Mouse (Mus musculus) granulocyte monocyte progenitor cell, adult 5-6 weeks (primary cell): Measurements from ENCODE around the gene Metap2. TPM values are rescaled to one million over a fixed set of nuclear protein-coding genes. Genes with fewer than 3 reads are reported as not detected.

Experiments used
- ATAC-seq: replicated peaks from 2 replicates; pipeline ENCODE4 v1.8.0; 2016; ENCODE audit warnings: mild to moderate bottlenecking, moderate TSS enrichment, inconsistent platforms; ENCODE audit not compliant: poor library complexity, severe bottlenecking
- total RNA-seq, 2 experiments: library from RNA; stranded (forward) in 1 of 2; stranded (reverse) in 1 of 2; fragments of 200-712, 200-1000 nt in 1 of 2; fragments of >200 nt in 1 of 2; fragmentation: Nextera tagmentation in 1 of 2; gene quantifications; 2 replicates each; pipeline ENCODE4 v1.2.3; 2014 to 2017

Metap2 gene
- total RNA-seq (2014; fragmentation: Nextera tagmentation) (214 and 233 TPM in 2 replicates), total RNA-seq (2017) (337 and 338 TPM in 2 replicates)

DNA sequence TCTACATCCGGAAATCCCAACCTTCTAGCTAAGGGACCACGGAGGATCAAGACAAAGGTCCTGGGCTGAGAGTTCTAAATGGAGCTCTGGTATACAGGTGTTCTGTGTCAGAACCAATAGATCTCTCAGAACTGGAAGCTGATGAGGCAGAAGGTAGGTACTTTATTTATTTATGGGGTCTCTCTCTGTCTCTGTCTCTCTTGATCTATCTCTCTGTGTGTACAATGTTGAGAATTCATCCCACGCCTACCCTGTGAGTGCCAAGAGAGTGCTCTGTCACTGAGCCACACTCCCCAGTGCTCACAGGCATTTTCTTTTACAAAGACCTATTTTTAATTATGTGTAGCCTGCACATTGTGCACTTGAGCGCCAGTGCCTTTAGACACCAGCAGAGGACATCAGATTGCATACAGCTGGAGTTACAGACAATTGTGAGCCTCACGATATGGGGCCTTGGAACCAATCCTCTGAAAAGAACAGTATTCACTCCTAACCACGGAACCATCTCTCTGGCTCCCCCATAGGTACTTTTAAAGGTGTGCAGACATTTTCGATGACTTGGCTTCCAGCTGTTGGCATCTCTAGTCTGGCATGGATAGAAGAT lies at the start of gene Metap2:
Gene Metap2, minus strand, starts transcription at position 51 of the 604 bp plus-strand sequence.
- no peak for ATAC-seq

DNA sequence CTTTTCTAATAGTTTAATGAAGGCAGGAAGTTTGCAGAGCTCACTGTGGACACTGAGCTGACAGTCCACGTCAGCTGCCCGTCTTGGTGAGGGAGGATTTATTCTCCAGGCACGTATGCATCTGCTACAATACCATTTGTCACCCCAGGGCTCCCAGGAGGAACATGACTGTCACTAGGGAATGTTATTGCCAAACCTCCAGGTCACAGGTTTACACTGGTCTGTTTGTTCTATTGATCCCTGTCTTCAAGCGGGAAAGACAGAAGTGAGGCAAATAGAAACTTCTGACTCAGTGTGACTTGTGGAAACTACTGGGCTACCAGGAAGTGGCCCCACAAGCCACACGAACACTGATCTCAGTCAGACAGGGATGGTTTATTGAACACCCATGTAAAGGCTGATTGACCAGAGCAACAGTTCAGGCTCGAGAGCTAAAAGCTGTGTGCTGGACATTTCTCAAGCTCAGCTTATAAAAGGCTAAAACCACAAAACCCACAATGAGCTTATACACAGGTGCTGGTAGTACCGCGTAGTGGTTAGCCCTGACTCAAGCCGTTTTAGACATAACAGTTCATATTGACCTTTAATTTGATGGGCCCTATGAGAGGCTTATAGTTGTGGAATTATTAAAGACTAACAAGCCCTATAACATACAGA lies 49.1 kb upstream of the Metap2 start:
- peak; percentile 58 for ATAC-seq

DNA sequence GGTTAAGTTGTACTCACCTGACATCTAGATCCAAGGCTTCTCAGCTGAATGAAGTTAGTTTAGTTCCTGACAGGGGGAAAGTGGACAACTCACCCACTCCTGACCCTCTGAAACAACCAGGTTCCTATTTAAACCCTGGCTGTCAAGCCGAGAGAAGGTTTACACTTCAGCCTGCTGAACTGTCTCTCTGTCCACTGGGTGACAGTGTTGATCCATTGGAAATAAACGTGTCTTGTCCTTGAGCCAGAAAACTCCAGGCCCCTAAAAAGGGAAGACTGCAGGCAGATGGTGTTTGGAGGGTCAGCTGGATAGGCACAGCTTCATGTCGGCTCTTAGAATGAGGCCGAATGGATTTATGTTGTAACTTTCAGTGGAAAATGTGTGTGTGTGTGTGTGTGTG lies 48.5 kb upstream of the Metap2 start:
- ATAC-seq: peak; percentile 34

DNA sequence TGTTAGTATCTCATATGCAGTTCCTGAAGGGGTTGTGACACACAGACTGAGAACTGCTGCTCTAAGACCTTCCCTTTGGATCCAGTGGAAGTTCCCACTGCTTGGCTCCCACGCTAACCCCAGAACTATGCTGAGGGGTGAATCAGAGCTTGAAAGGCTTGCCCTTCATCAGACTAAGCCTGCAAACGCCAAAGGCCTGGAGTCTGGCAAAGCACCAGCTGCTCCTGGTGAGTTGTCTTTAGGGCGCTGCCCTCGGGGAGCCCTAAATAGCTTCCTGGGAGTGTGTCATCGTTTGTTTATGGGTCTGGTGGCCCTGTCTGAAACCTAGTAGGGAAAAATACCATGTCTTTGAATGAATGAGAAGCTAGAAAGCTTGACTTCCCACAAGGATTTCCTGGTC lies 47.3 kb upstream of the Metap2 start:
- ATAC-seq: no peak

DNA sequence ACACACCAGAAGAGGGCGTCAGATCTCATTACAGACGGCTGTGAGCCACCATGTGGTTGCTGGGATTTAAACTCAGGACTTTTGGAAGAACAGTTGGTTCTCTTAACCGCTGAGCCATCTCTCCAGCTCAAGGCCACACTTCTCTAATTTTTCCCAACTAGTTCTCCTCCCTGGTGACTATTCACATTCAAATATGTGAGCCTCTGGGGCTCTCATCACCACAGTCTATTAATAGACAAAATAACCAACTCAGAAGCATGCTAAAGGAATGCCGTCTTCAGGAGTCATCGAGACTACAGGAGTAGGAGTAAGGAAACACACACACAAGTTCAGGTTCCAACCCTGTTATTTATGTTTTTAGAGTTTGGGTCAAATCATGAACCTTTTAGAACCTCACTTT lies 43.4 kb upstream of the Metap2 start:
- no peak for ATAC-seq

DNA sequence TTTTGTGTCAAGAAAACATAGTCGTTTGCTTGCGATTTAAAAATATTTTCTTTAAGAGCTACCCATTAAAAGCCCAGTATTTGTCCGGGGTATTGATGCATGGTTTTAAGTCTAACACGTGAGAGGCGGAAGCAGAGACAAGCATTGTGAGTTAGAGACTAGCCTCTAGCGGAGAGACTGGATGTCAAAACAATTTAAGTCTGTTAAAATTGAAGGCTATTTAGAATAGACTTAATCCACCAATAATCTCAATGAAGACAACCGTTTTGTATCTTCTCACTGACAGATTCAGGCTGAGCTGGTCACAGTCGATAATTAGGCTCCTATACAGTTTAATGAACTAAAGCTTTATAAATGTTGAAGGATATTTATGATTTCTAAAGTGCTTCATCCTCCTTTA lies 42.8 kb upstream of the Metap2 start:
- ATAC-seq: no peak

DNA sequence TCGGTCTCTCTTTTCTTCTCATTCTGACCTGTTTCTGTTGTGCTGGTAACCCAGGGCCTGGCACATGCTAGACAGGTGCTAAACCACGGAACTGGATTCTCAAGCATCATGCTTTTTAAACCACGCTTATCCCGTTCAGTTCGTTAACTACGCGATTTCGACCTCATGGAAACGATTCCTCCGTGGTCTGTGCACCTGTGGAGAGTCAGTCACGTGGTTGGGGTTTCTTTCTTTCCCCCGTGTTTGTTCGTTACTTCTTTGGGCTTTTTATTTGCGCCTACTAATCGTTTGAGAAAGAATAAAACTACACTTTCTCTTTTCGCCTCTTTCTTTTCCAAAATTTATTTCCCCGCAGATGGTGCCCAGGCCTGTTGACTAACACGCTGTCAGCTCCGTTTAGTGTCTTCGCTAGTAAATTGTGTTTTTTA lies 42.0 kb upstream of the Metap2 start:
- no peak for ATAC-seq

DNA sequence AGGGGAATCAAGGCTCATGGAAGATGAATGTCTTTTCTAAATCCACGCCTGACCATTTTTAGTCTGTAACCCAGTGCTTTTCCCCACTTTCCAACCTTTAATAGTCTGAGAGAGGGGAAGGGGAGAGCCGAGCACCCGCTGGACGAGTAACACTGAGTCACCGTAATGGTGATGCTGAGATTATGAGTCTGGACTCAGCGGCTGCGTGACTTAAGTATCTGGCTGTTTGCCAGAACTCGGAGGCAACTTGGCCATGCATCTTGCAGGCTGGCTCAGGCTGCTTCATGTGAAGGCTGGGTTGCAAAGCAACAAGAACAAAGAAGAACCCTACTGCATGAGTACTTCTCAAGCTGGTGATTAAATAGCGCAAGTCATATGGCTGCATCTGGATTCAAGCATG lies 37.1 kb upstream of the Metap2 start:
- no peak for ATAC-seq

DNA sequence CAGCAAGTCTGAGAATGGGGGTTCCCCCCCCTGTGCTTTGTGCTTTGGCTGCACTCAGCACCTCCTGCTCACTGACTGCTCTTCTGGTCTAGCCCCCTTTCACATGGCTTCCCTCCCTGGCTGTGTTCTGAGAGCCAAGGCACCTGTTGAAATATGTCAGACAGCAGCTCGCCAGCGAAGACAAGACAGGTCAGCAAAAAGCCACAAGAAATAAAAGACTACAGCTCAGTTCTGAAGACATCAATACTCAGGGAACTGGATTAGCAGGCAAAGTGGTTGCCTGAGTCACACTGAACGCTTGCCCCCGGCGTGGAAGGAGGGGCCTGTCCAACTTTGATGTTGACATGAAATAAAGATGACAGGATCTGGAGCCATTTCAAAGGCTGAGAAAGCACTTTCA lies 36.0 kb upstream of the Metap2 start:
- no peak for ATAC-seq

DNA sequence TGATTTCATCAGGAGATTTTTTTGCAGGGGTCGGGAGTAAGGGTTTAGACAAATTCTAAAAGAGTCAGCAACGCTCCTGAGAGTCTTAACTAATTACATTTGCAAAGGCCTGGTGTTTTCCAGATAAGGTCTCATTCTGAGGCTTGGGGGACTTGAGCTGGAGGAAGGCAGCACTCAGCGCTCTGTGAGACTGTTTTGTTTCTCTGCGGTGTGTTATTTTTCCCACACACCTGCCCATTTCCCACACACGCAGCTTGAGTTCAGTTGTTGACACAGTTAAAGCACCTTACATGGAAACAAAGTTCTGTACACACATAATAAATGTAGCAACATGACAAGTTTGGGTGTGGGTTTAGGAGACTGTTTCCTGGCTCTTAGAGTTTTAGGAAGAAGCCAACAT lies 35.1 kb upstream of the Metap2 start:
- ATAC-seq: no peak

DNA sequence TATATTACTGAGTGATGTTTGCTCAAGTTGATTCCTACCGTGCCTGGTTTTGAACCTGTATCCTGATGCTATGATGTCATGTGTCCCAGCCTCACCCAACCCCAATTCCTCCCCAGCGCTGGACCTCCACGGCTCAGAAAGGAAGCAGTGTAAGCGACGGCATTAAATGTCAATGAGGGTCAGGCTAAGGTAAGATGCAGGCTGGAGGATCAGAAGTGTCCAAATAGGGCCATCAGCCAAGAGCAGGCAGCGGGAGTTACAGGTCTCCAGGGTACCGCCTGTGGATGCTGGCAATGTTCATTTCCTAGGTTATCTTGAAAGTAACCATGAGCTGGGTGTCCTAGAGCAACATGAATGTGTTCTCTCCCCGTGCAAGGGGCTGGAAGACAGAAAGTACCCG lies 34.5 kb upstream of the Metap2 start:
- ATAC-seq: no peak

DNA sequence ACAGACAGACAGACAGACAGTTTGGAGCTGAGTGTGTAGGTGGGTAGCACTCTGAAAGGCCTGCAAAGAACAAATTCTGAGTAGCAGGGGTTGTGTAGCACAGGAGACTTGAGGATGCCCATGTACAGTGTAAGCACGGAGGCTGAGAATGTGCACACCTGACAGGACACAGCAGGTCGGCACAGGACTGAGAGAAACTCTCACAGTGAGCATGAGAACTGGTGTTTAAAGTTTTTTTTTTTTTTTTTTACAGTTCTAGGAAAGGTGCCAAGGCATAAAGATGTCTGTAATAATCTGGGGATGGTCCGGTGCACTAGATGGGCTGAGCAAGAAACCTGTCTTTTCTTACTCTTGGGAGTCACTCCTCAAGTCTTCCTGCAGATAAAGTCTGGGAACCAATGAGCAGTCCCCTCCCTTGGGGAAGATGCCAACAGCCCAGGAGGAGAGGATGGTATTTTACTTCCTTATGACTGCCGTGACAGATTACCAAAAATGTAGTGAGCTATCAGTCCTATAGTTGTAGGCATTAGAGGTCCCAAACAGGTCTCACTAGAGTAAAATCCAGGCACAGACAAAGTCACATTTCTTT lies 33.4 kb upstream of the Metap2 start:
- ATAC-seq: no peak

DNA sequence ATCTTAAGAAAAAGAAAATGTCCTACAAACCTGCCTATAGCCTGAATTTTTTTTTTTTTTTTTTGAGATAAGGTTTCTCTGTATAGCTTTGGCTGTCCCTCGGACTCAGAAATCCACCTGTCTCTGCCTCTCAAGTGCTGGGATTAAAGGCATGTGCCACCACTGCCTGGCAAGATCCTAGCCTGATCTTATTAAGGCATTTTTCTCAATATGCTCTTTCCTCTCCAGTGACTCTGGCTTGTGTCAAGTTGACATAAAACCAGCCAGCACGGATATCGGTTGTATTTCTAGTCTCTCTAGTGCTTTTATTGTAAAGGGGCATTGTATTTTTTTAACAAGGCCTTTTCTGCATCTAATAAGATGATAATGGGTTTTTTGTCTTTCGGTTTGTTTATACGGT lies 27.8 kb upstream of the Metap2 start:
- ATAC-seq: no peak

DNA sequence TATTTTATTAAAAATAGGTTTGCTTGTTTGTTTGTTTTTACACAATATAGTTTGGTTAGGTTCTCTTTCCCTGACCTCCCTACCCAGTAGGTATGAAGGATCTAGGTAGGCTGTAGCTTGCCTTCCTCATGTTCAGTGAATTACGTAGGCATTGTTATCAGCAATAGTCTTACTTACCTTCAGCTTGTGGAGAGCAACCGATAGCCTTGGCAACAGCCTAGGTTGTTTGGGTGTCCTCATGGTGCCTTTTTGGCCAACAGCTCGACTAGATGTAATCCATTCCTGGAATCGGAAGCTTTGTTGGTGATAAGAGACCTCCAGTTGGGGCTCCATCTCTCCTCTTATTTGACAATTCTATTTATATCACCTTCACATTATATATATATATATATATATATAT lies 24.3 kb upstream of the Metap2 start:
- no peak for ATAC-seq

DNA sequence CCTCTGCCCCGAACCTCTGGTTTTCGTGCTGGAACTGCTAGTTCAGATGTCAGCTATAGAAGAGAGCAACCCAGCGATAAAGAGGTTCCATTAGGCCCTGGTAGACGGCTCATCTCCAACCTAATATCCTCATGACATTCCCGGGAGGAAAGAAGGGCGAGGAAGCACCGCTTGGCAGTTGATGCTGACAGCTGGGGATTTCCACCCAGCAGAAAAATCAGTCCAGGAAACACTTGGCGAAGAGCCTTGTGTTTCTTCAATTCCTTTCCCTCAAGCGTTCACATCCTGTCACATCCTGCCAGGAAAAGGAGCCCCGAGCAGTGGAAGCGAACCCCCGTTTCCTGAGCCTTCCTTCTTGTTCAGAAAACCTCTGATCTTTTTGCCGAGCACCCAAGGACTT lies 22.3 kb upstream of the Metap2 start:
- ATAC-seq: no peak

DNA sequence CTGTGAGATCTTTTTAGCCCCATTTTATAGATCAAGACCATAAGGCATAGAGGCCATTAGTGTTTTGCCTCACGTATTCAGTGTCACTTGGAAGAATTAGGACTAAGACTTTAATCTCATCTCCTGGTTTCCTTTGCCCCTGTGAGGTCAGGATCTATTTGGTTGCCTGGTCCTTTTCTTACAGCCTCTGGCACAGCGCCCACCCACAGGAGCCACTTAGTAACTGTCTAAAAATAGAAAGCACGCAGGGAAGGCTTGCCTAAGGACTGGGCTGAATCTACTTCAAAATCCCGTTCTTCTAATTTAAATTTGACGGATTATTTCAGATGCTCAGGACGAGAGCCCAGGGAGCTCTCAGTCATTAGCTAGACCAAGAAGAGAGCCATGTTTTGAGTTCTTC lies 21.8 kb upstream of the Metap2 start:
- ATAC-seq: no peak

DNA sequence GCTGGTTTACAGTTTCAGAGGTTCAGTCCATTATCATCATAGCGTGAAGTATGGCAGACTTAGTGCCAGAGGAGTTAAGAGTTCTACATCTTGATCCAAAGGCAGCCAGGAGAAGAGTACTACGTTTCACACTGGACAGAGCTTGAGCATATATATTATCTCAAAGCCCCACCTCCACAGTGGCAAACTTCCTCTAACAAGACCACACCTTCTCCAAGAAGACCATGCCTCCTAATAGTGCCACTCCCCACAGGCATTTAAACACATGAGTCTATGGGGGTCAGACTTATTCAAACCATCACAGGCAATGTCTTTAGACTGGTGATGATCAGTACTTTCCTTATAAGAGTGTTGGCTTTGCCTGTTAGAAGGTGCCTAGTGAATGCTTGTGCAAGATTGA lies 21.2 kb upstream of the Metap2 start:
- ATAC-seq: peak; percentile 61; the same call in 1 of the 2 replicates

DNA sequence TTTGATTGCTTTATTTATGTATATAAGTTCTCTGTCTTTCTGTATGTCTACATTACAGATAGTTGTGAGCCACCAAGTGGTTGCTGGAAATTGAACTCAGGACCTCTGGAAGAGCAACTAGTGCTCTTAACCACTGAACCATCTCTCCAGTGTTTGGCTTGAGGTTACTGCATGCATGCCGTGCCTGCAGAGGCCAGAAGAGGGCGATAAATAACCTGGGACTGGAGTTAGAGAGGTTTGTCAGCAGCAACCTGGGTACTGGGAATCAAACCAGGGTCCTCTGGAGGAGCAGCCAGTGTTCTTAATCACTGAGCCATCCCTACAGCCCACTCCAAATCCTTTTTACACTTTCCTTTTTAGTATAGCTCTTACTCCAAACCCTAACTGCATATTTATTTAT lies 19.9 kb upstream of the Metap2 start:
- ATAC-seq: no peak

DNA sequence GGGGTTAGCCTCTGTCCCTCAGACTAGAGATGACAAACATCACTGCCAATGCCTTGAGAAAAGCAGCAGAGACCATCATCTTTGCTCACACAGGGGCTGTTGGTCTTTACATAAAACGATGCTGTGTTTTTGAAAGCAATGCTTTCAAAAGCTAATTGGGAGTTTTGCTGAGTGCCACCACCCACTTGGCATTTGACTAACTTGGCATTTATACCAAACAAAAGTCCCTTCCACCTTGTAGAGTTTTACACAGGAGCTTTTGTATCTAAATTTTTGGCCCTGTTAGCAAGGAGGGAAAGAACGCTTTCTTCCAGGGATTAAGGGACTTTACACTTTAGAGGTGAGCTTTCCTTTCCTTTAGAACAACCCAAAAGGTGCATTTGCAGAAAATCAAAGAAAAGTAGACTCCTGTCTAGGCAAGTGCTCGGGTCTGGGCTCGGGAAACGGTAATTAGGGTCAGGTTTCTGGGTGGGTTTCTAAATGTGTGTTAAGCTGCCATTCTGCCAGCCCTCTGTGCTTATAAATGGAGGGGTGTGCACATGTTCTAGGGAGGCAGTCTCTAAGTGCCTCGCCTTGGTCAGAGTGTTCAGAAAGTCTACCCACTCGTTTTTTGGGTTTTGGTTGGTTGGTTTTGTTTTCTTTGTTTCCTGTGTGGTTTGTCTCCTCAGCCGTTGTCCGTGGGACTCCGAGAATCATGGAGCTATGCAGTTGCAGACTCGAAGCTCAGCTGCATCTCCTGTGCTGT lies 18.8 kb upstream of the Metap2 start:
- ATAC-seq: no peak

DNA sequence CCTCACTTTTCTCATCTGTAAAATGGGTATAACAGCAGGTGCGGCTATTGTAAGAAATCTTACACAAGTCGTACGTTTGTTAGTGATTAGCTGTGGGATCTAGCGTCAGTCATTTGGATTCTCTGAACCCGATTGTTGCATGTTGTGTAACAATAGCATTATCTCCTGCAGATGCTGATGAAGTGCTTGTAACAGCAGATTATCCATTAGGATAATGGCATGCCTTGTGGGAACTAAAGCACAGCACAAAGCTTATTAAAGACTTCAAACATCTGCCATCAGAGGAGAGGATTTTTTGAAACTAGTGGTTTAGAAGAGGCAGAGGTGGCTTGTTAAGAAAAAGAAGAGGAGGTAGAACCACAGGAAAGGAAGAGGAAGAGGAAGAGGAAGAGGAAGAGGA lies 16.6 kb upstream of the Metap2 start:
- no peak for ATAC-seq

DNA sequence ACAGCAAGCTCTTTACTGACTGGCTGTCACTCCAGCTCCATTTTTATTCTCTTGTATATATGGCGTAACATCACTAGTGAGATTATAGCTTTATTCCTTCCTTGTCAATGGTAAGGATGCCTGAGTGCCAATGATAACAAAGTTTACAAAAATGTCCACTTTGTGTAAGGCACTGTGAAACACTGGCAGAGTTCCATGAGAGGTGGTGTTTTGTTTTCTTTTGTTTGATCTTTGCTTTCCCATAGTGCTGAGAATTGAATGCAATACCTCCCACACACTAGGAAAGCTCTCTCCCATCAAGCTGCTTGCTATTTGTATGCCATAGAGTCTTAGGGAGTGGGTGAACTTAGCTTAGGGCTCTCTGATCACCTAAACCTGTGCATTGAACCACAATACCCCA lies 16.0 kb upstream of the Metap2 start:
- ATAC-seq: no peak
